Mouse (Mus musculus) erythroblast, adult 5-6 weeks (primary cell): ENCODE data around the gene Vdr. TPM values are rescaled to one million over a fixed set of nuclear protein-coding genes. Genes with fewer than 3 reads are reported as not detected.

Experiments used
- ATAC-seq: replicated peaks from 2 replicates; pipeline ENCODE4 v1.8.0; 2016; ENCODE audit warnings: moderate number of reproducible peaks, mild to moderate bottlenecking, moderate TSS enrichment, inconsistent platforms; ENCODE audit not compliant: poor library complexity, low FRiP score, severe bottlenecking
- total RNA-seq, 2 experiments: library from RNA; stranded (forward) in 1 of 2; stranded (reverse) in 1 of 2; fragments of 150-400 nt in 1 of 2; fragments of 200-764, 138-1000 nt in 1 of 2; gene quantifications; 2 replicates each; pipeline versions ENCODE4 v1.2.3 to v1.2.4; 2015 to 2017; ENCODE audit warnings: low replicate concordance in 2 of 2

Gene Vdr
- total RNA-seq, 2 experiments from 2014 or later: 0.19 to 0.26 TPM

DNA sequence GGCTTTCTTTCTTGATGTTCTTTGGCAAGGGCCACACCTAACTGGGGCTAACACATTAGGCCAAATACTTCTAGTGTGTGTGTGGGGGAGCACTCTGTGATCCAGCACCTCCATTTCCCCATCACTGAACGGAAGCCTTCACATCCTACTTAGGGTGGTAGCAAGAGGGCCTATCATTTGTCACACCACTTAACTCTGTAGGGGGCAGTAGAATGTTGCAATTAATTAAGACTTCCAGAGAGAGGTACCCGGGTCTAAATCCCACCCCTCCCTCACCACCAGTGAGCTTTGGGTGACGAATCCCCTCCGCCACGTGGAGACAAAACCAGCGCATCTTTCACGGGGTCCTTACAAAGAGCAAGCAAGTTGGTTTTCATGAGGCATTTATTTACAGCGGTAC lies 56.4 kb downstream of the Vdr start:
- no peak for ATAC-seq

GRCm38 (mm10) chr15:97852291-97852690 lies 58.1 kb downstream of the Vdr start:
- no peak for ATAC-seq

DNA sequence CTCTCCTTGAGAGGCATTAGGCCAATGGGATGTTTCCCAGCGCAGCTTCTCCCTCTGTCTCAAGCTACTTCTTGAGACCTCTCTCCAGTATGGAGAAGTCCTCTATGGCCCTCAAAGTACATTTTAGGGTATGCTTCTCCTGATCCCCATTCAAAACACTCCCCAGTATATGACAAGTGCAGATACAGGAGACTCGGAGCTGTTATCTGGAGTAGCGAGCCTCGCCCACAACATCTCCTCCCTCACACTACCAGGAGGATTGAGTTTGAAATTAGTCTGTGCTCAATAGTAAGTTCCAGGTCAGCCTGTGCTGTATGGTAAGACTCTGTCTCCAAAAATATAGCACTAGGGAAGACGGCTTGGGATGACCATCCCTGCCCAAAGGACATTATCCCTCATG lies 59.4 kb downstream of the Vdr start:
- ATAC-seq: peak; percentile 52

- 0 out of 2 replicates have a peak, but pooled peaks have one; percentile 47 for ATAC-seq
Observed at GRCm38 (mm10) chr15:97850441-97850840, 60.0 kb downstream of the Vdr start.

DNA sequence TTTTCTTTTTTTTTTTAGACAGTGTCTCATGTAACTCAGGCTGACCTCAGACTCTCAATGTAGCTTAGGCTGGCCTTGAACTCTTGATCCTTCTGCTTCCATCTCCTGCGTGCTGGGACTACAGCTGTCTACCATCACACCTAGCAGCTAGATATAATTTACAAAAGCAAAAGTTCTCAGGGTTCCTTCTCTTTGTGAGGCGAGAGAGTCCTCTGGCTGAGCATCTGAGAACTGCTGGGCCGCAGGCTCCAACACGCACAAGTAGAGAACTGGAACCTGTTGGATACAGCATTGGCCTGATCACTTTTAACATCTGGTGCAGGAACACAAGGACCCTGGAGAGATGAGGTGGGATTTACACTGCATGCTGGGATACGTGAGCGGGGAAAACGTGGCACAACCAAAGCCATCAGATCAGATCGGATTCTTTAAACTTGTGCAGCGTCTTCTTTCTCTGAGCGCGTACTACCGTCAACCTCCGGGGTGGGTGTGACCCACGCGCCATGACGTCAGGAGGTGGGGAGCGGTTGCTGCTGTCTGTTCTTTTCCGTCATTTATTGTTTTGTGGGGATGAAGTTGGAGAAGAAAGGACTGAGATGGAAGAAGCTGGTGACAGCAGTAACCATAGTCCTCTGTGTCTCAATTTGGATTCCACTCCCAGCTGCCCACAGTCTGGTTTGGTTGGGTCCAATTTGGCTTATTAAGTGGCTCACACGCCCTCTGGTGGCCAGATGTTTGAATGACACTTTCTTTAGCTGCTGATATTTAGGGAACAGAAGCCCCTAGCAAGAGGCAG lies 61.1 kb downstream of the Vdr start:
- peak; percentile 81 for ATAC-seq

DNA sequence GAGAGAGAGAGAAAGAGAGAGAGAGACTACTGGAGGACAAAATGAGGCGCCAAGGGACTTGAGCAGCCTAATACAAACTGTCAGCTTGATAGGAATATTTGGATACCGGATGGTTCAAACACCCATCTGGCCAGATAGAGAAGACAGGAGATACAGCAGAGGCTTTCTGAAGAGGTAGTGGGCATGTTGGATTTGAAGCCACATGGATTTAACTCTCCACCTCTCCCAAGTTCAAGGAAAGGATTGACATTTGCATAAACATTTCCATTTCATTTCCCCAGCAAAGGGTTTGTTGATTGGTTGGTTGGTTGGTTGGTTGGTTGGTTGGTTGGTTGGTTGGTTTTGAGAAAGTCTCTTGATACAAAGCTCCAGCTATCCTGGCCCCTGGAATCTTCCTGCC lies 62.6 kb downstream of the Vdr start:
- no peak for ATAC-seq

GRCm38 (mm10) chr15:97847285-97847684 lies 63.1 kb downstream of the Vdr start:
- ATAC-seq: no peak

DNA sequence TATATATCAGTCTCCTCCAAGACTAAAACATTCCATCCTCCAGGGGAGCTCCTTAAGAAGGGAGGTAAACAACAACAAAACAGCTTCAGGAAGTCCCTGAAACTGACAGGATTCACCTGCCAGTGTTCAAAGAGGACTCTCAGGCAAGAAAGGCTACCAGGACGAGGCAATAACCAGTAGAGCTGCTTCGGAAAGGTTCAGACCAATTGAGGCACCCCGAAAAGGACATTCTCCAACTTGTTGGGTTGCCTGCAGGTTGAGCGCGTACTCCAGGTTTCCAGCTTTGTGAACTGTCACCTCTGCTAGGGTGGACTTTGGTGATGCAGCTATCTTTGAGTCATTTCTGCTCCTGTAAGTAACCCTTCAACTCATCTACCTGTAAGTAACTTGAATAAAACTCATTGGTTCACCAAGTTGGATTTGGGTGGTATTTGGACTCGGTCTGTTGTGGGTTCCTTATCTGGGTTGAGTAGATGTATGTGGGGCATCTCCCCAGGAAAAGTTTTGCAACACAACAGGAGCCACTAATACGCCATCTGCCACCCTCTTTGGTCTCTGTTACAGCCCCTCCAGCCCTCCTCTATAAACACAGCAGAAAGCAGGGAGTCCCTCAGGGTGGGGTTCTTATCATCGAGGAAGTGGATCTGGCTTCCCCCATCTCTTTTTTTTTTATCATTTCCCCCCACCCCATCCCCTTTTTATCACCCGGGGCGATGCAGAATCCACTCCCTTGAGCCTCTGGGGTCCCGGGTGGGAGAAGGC lies 64.1 kb downstream of the Vdr start:
- no peak for ATAC-seq

GRCm38 (mm10) chr15:97844037-97845034 lies 66.1 kb downstream of the Vdr start, which contains the start of gene Hdac7:
Gene Hdac7, minus strand, starts transcription at chr15:97844502.
- peak; percentile 51; the same call in 1 of the 2 replicates for ATAC-seq

DNA sequence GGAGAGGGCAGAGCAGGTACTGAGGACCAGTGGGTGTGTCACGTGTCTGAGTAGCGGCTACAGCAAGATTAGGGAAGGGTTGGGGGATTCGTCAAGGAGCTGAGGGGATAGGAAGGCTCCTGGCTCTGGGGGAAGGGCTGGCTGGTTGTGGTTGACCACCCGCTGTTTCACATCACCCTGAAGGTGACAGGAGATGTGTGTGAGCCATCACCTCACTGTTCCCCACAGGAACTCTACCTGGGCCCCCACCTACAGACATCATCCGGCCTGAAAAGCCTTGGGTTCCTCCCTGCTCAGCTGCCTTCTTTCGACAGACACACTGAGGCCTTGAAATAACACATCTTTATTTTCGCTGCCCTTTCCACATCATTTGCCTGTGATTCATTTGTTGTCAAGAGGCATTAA lies 67.2 kb downstream of the Vdr start:
- ATAC-seq: no peak

- ATAC-seq: no peak
Observed at GRCm38 (mm10) chr15:97842058-97842457, 68.4 kb downstream of the Vdr start.

- ATAC-seq: no peak
Observed at GRCm38 (mm10) chr15:97841383-97841782, 69.0 kb downstream of the Vdr start.

- ATAC-seq: no peak
Observed at GRCm38 (mm10) chr15:97840781-97841180, 69.6 kb downstream of the Vdr start.

DNA sequence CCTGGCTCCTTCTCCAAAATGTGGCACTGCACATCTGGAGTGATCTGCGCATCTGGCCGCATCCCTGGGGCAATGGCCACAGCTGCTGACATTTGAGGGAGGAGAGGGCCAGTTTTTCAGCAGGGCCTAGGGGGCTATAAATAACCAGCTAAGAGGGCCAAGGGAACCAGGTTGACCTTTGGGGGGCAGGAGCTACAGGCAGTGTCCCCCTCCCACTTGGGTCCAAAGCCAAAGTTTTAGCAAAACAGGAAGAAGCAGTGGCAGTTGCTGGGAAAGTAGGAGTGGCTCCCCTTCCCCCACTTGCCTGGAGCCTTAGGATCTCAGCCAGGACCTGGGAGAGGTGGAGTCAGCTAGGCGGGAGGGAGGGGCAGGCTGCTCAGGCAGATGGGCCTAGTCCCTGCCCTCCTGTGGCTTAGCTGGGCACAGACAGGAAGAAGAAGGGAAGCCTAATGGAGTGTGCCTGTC lies 70.4 kb downstream of the Vdr start:
- peak; percentile 57 for ATAC-seq

- no peak for ATAC-seq
Observed at GRCm38 (mm10) chr15:97839473-97839872, 71.0 kb downstream of the Vdr start.

- no peak for ATAC-seq
Observed at GRCm38 (mm10) chr15:97839012-97839411, 71.4 kb downstream of the Vdr start.

DNA sequence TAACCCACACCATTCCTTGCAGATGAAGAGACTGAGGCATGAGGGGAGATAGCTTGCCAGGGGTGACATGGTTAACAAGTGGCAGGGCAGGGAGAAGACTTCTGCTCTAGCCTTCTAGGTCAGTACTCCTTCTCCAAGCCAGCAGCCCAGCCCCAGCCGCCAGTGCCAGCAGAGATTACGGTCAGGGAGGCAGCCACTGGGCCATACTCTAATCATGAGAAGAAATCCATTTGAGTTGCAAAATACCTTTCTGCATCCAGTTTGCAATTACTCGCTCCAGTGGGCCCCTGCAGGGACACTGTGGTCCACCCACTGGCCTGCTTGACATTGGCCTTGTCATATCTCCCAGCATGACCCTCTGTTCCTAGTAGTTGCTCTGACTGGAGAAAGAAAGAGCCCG lies 72.0 kb downstream of the Vdr start:
- ATAC-seq: no peak

DNA sequence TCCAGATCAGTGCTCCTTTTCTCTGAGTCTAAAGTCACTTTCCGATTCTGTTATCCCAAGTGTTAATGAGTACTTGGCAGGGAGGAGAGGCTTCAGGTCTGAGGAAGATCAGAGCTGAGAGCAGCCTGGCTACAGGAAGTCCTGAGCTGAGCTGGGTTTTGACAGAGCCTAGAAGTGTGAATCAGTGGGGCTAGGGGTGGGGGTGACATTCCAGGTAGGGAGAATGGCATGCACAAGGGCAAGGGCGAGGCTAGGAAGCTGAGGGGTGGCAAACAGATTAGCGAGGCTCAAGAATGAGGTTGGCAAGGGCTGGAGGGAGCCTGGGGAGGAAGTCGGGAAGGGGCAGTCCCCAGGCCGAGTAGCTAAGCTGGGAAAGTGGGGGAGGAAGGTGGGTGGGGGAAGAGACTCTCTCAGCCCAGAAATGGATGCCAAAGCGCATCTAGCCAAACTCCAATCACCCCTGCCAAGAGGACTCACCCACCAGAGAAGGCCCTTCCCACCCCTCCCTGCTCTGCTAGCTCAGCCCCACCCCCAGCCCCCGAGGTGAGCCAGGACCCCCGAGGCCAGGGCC lies 72.9 kb downstream of the Vdr start:
- no peak for ATAC-seq

- ATAC-seq: no peak
Observed at GRCm38 (mm10) chr15:97836894-97837247, 73.6 kb downstream of the Vdr start.
